Mouse (Mus musculus) cerebellum, postnatal 10 days (tissue): Measurements from ENCODE around the gene Pcnx.
A peak's percentile ranks its signal among the peaks of the same experiment; 100 is the strongest.

Source experiments
- DNase-seq, 2 experiments: peaks; one replicate each; pipeline ENCODE4 v3.0.0; 2021; ENCODE audit warnings: mixed read lengths in 2 of 2

Pcnx gene

DNA sequence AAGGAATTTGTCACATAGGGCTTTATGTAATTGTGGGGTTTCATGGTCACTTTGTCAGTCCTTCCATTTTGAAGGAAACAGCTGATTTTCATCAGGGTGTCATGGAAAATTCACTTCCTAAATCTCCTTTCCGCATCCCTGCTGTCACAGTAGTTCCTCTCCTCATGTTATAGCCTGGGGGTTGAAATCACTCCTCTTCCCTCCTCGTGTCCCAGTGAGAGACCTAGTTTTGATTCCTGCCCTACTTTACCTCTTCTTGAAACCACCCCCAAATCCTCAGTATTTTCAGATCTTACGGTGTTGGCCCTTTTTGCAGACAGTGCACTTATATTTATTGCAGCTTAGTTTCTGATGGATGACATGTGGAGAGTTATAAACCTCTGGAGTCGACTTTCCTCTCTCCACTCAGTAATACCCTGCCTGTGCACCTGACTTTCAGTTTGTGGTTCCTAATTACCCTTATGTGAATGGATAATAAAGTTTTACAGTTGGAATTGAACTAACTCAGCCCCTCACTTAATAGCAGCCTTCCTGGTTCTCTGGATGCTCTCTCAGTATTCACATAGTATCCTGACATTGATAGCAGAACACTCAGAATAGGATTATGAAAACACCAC, 48.0 kb downstream of the Pcnx start:
- DNase-seq = no peak

DNA sequence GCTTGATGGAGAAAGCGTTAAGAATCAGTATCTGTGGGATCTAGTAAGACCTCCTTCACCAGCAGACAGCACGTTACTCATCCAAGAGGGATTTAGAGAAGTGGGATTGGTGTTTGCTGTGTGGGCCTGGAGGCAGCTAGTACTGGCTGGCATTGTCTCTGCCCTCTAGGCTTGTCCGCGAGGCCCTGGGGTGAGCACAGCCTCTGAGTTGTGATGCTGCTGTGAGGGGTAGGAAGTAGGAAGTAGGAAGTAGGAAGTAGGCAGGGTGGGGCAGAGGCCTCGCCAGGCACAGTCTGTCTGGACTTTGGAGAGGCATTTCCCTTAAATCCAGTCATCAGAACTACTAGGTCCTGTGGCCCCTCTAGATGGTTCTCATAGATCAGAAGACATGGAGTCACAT, 50.6 kb downstream of the Pcnx start:
- DNase-seq = no peak

DNA sequence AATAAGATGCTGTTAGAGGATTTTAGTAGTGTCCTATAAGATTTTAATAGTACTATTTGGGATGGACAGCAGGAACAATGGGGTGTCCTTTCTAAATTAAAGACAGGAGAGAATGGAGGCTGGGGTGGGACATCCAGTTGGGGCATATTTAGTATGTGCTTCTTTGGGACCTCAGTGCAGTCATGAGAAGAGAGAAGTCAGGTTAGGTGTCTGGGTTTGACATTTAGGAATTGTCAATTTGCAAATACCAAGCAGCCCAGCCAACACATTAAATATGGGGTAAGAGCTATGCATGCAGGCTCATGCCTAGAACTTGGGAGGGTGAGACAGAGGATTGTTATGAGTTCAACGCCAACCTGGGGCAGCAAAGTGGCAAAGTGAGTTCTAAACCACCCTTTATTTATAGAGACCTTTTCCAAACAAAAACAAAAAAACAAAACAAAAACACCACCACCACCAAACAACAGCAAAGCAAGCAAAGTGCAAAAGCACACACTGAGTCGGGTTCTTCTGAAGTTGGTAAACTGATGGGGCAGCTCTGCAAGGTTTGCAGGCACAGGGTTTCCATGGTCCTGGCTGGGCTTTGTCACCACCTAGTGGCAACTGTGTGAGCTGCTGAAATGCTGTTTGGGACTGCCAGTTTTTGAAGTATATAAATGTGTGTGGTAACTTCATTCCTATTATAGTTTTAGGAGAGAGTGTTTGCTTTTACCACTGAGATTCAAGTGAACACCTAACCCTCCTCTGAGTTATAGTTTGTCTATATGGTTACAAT, 55.5 kb downstream of the Pcnx start:
- DNase-seq = peak; percentile 85 to 86

DNA sequence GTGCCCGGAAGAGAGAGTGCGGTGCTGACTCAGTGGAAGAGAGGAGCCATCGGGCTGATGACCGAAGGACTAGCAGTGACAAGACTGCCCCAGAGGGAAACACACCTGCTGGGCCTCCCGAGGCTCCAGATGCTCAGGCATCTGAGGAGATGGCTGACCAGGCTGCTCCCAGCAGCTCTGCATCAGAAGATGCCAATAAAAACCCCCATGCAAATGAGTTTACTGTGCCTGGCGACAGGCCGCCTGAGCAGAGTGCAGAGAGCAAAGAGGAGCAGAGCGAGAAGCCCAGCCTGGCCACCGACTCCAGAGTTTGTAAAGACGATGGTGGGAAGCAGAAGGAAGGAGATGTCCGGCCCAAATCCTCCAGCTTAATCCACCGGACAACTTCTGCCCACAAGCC, 58.5 kb downstream of the Pcnx start:
- no peak for DNase-seq

DNA sequence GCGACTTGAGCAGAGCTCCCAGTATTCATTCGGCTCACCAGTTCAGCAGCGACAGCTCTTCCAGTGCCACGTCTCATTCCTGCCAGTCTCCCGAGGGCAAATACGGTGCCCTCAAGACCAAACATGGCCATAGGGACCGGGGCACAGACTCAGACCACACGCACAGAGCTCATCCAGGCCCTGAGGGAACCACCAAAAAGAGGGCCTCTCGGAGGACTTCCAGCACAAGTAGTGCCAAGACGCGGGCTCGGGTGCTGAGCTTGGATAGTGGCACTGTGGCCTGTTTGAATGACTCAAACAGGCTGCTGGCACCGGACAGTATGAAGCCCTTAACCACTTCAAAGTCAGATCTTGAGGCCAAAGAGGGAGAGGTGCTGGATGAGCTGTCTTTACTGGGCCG, 59.1 kb downstream of the Pcnx start:
- no peak for DNase-seq

DNA sequence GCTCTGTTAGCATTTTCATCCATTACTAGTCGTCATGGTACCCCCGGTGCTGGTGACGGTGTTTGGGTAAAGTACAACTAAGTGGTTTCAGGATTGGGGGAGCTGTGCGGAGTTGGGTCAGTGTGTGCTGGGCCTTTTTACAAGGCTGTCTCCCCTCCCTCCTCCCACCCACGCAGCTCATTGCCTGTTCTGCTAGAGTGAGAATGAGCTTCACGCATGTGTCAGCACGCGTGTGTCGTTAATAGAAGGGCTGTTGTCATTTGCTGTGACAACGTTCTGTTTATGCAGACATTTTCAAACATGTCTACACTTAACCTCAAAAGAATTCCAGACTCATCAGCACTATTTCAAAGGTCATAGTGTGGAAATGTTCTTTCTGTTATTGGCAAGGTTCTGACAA, 60.2 kb downstream of the Pcnx start:
- DNase-seq = no peak

DNA sequence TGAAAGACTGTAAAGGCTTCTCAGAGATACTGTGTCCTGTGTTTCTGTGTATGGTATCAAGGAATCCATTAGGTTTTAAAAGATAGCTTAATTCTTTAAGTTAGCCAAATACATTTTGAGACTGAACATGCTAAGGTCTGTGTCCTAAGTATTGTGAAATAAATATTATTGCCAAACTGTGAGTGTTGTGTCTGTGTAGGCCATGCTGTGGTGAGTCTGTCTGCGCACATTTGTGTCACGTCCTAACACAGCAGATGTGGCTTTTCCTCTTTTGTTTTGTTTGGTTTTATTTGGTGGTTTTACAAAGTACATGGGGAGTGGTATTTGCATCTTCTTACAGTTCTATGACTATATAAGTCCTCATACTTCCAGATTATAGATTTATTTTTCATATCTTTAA, 60.8 kb downstream of the Pcnx start:
- DNase-seq = no peak

DNA sequence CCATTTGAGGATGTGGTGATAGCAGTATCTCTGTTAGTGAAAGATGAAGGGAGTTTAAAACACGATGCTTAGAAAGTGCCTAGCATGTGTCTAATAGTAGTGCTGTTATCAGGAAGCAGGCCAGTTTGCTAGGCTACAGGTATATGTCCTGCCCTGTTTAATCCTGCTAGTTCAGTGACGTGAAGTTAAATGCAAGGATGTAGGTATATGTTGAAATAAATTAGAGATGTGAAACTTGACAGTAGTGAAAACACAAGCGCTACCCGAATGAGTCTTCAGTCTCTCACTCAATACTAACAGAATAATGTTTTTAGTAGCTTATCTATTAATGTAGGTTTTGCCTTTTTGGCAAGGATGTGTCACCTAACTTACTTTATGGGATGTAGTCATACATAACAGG, 62.0 kb downstream of the Pcnx start:
- DNase-seq = no peak

DNA sequence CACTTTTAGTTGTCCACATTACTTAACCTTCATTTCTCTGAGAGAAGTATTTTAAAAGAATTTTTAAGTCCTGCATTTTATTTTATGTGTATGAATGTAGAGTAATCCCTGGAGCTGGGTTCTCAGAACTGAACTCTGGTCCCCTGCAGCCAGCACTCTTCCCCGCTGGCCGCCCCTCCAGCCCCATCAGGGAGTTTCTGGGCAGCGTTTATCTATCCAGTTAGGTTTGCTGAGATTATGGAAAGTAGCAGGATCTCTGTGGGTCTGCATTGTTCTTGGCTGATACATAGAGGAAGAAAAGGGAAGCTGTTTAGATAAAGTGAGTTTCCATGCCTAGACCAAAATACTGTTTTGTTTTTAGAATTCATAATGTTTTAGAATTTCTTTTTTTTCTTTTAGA, 63.0 kb downstream of the Pcnx start:
- DNase-seq = no peak

DNA sequence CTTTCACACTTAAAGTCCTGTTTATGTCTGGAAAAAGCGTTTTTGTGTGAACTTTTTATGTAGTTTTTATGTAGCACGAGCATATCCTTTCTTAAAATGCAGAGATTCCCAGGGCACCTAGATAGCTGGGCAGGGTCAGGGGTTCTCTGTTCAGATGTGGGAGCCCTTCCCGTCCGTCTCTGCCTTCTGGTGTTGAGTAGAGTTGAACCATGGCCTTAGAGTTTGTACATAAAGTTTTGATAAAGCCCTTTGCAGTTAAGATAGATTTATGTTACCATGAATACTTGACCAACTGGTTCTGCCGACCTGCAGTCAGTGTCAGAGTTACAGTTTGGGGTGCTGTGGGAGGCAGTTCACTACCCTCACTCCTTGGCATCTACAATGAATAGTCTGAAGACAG, 67.3 kb downstream of the Pcnx start:
- DNase-seq = no peak

DNA sequence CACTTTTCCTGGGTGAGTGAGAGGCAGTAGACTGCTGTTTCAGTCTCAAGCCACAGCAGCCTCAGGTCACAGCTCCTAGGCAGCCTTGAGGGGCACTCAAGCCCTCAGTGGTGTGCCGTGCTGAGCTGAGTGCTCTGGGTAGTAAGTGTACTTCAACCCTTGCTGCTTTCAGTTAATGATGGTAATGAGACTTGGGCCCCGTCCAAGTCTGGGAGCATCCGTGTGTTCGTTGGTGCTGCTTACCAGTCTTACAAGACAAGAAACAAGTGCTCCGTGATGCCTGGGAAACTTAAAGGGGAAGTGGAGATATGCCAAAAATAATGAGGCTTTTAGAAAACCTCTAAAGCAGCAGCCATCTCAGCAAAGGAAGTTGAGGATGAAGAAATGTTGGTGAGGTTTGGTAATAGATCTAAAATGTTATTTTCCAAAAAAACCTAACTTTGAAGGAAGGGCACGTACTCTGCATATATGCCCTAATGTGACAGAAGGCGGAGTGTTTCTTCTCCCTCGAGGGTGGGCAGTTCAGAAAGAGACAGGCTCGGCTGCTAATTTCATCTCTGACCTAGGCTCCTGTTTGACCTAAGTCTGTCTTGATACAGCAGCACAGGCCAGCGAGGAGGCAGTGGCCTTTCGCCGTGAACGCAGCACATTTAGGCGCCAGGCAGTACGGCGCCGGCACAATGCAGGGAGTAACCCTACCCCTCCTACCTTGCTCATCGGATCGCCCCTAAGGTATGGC, 68.0 kb downstream of the Pcnx start:
- peak in 1 of 2 experiments; percentile 14 for DNase-seq

DNA sequence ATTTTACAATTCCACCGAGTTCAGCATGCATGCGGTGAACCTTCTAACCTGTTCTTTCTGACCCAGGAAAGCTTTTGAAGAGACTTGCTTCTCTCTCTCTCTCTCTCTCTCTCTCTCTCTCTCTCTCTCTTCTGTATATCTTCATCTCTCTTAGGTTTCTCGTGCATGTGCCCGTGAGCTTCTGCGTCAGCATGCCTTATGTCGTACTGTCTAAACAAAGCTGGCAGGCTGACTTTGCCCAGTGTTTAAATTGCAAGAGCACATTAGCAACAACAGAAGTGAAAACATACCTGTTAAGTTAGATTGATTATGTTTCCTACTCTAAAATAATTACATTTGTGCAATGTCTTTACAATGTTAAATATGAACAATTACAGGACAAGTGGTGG, 68.6 kb downstream of the Pcnx start:
- DNase-seq = no peak

DNA sequence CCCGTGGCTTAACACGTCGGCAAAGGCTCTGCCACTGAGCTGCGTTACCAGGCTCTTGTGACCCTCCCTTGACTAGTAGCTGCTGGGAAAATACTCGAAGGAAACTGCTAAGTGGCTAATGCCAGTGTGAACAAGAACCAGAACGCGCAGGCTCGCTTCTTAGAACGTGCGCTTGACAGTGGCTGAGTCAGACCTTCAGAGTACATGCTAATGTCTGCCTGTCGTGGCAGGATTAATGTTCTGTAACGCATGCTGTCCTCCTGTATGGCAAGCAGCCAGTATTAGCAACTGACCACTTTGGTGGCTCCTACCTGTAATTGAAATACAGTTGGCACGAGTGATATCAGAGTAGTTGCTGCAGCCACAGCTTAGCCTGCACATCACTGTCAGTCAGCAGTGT, 72.2 kb downstream of the Pcnx start:
- DNase-seq = peak; percentile 33 to 36

DNA sequence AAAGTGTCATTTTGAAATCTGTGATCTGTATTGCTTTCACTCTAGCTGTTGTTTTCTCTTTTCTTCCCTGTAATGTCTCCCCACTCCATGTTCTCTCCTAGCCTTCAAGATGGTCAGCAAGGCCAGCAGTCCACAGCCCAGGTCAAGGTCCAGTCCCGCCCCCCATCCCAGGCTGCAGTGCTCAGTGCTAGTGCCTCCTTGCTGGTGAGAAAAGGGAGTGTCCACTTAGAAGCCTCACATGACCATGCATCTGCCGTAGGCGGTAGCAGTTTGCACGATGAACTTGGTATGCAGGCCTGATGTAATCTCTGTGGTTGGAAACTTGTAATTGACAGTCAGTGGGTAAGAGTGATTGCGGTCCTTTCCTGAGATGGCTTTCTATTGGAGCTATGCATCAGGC, 73.6 kb downstream of the Pcnx start:
- no peak for DNase-seq

DNA sequence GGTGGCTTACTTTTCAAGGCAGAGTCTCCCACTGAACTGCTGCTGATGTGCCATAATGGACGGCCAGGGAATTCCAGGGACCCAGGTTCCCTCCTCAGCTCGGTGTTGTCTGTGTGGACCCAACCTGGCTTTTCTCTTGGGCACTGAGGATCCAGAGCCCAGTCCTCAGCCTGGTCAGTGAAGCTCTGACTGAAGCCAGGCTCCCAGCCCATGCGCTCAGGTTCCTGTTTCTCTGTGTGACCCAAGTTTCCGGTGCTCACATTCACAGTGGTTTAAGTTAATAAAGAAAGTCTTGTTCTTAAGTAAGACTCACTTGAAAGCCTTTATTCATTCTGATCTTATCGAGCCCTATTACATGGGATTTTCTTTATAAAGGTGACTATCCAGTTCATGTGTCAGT, 74.7 kb downstream of the Pcnx start:
- DNase-seq = no peak

DNA sequence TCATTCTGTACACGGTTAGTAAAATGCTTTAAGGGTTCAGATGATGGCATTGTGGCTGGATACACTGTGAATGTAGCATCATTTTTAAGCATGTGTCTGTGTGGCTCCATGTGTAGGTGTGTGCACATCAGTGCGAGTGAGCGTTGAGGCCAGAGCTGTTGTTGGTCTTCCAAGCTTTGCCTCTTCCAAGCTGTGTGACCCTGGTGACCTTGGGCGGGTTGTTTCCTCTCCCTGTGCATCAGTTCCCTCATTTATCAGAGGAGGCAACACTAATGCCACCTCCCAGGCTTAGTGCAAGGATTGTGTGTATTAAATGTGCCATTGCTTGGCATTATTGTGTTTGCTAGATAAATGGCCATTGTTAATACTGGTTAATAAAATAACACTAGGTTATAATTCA, 76.2 kb downstream of the Pcnx start:
- no peak for DNase-seq

DNA sequence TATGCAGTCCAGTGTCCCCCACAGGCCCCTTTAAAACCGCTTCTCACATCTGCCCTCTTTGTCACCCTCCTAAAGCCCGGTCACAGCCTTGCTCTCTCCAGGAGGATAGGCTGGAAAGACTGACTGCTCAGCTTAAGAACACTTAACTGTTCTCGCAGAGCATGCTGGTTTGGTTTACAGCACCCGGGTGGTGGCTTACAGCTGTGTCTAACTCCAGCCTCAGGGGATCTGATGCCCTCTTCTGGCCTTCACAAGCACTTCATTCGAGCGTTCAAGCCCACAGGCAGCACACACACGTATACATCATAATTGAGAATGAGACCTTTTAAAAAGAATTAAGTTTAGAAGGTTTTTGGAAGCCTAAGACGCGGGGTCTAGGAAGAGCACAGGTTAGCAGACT, 81.4 kb downstream of the Pcnx start:
- no peak for DNase-seq

DNA sequence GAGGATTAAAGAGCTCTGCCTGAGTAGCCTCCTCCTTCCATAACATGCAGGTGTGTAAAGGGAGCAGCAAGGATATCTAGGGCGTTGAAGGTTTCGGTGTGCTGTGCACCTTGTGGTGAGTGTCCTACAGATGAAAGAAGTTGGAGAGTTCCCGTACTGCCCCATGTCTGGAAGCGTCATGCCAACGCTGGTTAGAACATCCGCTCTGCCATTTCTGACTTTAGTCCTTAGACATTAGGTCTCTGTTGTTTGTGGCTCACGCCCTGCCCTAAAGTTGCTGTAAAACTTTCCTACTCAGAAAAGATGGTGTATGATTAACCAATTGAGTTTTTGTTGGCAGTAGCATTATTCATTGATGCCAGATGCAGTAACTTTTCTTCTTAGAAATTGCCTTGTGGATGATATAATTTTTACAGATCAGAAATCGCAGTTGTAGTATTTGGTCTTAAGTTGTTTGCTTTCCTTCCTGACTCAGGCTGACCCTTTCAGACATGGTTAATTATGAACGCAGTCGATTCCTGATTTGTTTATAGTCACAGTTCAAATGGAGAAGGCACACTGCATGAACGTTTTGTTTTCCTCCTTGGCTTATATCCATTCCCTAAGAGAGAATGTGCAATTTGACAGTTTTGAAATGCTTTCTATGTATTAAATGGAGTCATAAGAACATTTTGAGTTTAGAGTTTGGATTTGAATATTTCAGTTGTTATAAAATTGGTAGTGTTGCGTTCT, 83.7 kb downstream of the Pcnx start:
- DNase-seq = no peak

DNA sequence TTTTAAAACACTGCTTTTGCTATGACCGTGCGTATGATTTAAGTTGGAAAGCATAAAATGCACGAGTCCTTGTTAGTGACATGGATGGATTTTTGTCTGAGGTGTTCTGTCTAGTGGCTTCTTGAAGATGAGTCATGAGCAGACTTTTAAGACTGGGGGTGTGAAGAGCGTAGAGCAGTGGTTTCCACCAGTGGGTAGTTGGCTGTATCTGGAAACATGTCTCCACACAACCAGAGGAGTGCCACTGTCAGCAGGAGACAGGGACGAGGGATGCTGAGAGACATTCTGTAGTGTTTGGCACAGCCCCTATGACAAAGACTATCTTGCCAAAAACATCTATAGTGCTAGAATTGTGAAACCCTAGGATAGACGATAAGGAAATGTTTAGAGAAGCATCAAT, 89.2 kb downstream of the Pcnx start:
- DNase-seq = no peak

DNA sequence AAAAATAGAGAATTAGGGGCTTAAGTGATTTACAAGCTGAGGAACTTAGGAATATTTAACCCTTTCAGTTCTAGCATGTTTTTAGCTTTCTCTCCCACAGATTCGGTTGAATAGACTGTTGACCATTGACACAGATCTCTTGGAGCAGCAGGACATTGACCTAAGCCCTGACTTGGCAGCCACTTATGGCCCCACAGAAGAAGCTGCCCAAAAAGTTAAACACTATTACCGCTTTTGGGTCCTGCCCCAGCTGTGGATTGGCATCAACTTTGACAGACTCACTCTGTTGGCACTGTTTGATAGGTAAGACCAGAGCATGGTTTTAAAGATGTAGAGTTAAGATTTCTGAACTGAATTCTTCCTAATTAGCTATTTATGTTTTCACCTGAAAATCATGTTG, 90.2 kb downstream of the Pcnx start:
- DNase-seq = no peak

DNA sequence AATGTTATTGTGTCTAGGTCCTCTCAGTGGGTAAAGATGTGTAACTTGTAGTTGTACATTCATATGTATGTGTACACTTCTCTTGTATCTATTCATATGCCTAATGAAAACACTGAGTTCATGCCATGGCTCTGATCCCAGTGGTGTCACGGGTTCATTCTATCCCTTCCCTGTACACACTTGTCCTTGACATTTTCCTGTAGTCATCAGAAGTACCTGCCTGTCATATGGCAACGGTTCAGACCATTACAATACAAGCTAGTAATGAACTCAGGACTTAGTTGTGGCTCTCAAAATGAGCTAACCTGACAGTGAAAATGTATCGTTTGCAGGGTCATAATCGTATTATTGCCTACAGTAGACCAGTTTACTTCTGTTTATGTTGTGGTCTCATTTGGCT, 98.5 kb downstream of the Pcnx start:
- no peak for DNase-seq

DNA sequence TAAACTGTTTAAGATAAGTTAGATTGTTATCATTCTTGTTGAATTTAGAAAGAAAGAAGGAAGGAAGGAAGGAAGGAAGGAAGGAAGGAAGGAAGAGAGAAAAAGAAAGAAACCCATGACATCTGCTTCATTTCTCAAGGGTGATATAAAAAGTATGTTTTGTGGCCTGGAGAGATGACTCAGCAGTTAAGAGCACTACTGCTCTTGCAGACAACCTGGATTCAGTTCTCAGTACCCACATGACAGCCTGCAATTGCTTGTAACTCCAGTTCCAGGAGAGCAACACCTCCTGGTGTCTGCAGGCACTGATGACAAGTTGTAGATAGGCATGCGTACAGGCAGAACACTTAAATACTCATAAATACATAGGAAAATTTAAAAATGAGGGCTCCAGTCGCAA, 105.6 kb downstream of the Pcnx start:
- DNase-seq = no peak

DNA sequence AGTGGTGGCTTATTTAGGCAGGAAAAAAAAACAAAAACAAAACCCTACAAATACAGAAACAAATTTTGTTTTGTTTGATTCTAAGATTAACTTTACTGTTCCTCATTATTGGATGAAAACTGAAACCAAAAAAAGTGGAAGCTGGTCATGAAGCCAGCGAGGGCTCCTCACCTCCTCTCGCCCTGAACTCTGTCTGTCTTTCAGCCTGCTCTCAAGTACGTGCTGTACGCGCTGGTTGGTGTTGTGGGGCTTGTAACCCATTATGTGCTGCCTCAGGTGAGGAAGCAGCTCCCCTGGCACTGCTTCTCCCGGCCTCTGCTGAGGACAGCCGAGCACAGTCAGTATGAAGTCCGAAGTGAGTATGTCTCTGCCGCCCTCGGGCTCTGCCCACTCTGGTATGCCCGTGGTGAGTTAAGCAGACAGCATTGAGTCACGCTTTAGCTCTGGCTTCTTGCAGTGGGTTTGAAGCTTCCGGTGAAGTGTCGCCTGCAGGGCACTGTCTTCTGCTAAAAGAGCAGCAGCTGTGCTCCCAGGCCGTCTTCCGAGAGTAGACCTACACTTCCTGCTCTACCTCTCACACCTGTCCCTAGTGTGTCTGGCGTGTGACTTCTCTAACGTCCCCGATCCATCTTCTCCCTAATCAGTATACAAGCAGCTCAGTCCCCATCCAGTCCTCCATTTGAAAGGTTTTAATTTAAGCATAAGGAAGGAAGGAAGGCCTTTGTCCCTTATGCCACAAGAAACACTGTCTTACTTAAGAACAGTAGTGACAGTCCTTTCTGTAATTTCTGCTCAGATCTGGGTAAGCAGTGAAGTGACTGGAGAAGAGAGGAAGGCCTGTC, 111.4 kb downstream of the Pcnx start:
- DNase-seq = no peak
